Mouse (Mus musculus) kidney, postnatal 25 days (tissue): ENCODE measurements around the gene Sema3g.

Experiments
- DNase-seq, 2 experiments: peaks; one replicate each; pipeline ENCODE4 v3.0.0; 2021; ENCODE audit warnings: mixed read lengths in 2 of 2

Sema3g gene

DNA sequence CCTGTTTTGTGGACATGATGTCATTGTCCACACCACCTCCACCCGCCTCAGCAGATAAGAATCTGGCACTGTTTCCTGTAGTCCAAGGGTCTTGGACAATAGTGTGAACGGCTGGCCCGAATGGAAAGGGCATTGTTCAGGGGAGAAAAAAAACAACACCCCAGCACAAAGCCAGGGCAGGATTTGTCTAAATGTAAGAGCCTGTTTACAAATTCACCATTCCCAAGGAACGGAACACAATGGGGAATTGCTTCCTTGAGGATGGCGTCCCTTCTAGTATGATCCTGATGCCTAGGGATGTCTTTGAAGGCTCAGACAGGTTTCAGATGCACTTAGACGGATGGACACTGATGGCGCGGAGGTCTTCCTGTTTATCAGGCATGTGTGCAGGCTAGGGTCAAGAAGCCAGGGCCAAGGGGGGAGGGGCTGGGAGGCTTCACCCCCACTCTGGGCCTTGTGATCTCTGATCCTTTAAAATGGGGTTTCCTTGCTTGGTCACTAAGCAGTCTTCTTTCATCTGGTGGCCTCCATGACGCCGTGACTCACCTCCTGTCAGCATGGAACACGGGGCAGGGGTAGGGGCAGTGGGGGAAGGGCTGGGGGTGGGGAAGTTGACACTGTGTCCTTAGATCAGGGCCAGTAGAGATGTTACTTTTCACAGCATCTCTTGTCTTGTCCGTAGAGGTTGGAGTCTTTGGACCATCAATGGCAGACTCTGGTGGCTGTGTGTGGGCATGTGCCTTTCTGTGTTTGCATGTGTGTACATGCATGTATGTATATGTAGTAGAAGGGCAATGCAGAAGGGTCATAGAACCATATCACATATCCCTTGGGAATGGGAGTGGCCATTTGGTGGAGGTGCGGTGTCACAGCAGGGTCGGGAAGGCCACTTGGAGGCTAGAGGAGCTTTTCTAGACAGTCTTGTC is 15.7 kb downstream of the Sema3g start:
- peak; percentile 46 to 71 for DNase-seq

DNA sequence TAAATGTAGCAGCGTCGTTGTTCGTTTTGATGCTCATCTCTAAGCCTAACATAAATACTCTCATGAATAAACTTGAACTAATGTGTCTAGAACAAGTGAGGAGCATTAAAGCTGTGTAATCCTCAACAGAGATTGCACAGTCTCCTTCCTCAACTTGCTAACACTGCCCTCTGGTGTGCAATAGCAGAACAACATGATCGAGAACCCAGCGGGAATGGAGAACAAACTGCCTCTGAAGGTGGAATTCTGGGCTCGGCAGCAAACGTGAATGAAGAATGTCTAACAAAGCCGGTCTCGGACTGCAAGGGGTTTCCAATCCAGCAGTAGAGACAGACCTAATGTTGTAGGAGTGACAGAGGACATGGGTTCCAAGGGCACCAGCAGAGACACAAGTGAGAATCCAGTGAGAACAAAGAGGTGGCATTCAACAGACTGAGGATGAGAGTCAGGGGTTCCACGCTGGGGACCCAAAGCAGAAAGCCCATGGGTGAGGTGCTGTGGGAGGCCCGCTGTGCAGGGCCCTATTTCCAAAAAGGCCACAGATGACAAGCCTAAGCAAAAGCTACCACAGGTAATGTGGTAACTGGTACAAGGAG is 16.4 kb downstream of the Sema3g start:
- peak; percentile 80 to 92 for DNase-seq

DNA sequence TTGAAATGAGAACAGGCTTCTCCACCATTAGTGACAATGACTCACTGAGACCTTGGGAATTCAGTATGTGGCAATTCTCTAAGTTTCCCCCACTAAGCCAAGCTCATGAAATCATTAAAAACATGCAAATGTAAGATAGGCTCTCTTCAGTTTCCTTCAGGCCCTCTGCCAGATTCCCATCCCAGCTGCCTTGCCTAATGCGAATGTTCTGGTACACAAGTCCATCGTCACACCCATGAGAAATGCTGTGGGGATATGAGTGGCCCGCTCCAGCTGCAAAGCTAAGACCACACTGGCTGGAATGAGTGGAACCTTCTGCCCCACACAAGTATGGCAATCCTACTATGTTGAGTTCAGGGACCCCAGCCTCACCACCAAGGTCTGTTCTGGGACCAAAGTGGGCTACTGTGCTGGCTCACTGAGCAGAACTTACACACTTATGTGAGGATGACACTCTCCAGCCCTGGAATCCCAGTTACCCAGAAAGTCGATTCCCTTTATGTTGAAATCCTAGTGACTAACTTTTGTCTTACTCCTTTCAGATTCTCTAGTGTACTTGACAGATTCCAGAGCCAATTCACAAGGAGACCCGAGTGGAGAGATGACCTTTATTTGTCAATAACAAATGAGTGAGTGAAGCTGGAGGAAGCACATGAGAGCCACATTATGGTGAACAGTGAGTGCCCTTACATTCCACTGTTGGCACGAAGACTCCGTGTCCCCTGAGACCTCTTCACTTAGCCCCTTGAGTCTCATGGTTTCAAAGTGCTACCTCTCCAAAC is 19.6 kb downstream of the Sema3g start:
- peak in 1 of 2 experiments; percentile 22 for DNase-seq

DNA sequence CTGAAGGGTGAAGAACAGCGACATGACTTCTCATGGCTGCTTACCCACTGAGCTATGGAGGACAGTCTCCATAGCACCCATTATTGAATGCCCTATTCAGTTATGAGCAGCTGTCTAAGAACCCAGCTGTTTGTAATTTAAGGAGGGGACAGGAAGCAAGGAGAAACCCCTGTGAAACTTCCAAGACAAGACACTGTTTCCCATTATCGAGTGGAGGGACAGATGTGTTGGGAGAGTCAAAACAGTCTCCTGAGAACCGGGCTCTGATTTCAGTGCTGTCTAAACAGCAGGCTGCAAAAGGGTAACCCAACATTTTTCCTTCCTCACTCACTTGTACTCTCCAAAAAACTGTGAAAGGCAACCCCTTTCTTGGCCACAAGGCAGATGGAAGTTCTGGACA is 22.9 kb downstream of the Sema3g start:
- peak in 1 of 2 experiments; percentile 3 for DNase-seq

DNA sequence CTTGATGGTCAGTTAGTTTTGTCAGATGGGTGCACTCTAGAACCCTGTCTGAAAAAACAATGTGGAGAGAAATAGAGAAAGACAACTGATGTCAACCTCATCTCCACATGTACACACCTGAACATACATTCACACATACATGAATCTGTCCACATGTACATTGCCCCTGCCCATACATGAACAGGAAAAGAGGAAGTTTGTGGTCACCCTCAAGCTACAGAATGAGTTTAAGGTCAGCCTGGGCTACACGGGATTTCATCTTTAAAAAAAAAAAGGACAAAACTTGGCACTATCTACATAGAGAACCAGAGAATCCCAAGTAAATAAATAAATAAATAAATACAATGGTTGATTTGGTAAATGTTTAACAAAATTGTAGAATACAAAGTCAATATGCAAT is 27.1 kb downstream of the Sema3g start:
- DNase-seq: no peak

DNA sequence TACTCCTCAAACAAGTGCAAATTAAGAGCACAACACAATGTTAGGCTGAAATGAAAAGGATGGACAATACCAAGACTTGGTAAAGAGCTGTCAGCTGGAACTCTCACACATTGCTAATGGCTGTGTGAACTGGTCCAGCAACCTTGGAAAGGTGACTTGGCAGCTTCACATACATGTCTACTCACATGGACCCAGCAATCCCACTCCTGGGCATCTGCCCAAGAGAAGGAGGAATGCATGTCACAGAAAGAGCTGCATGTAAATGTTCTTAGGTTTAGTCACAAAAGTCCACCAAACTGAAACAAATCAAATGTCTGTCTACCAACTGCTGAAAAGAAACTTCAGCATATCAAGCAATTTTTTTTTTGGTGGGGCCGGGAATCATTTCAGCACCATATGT is 28.3 kb downstream of the Sema3g start:
- no peak for DNase-seq

DNA sequence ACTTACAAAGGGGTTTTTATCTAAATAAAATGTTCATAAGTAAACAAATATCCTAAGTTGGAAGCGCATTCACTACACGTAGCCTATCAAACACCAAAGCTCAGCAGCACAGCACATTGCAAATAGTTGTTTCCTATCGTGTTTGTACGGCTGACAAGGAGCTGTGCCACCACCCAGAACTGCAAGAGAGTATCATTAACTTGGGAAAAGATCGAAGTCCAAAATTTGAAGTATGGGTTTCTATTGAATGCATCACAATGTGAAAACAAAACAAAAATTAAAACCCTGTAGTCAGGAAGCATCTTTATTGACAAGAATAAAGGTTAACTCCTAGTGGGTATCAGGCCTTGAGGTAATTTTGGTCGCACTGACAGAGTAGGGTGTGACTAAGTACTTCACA is 30.7 kb downstream of the Sema3g start:
- DNase-seq: no peak

DNA sequence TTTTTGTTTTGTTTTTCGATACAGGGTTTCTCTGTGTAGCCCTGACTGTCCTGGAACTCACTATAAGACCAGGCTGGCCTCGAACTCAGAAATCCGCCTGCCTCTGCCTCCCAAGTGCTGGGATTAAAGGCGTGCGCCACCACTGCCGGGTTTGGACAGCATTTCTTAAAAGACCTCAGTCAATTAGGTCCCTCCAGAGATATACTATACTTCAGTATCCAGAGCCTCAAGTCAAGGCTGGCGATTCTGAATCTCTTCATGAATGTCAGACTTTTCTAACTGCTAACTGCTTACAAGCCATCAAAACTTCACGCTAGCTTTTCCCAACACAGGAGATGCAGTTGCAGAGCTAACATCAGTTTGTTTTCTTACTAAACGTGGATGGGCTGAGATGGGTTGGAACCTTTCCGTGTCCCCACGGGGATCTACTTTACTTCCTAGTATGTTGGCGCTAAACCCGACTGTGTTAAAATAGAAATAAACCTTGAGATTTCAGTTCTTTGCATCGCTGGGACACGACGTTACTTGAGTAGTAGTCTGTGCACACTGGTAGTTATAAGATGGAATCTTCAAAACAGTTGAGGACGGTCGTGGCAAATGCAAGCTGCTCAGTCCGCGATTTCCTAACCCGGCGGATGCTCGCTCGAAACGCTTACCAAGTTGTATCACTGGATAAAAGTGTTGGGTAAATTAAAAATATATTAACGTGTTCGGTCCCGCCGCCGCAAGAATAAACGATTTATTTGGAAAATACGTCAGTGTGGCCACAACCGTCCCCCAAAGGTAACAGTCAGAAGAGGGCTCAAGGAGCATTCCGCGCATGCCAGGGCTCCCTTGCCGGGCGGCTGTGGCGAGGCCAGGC is 32.8 kb downstream of the Sema3g start:
- peak in 1 of 2 experiments; percentile 15 for DNase-seq

DNA sequence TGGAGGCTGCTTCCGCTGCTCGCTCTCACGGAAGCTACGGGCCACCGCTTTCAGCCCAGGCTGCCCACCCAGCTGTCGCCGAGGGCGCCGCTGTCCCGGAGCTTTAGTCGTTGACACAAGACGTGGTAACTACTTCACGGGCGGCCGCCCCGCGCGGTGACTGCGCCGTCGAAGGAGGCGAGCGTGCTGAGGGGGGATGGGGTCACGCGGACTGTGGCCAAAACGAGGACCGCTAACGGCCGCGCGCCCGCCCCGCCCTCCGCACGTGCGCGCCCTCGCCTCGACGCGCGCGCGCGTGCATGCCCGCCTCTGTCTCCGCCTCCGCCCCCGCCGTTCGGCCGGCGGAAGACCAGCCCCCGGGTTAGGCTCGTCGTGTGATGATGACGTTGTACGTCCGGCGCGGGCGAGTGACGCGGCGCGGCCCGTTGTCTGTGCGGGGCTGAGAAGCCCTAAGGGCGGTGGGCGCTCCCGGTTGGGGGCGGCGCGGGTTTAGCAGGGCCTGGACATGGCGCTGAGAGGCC is 33.5 kb downstream of the Sema3g start, which contains the start of the genes Phf7 and Bap1:
TSS of gene Phf7 (minus strand) at position 234 of the 521 bp plus-strand sequence.
TSS of gene Bap1 (plus strand) at position 367 of the 521 bp plus-strand sequence.
- peak; percentile 95 to 96 for DNase-seq

DNA sequence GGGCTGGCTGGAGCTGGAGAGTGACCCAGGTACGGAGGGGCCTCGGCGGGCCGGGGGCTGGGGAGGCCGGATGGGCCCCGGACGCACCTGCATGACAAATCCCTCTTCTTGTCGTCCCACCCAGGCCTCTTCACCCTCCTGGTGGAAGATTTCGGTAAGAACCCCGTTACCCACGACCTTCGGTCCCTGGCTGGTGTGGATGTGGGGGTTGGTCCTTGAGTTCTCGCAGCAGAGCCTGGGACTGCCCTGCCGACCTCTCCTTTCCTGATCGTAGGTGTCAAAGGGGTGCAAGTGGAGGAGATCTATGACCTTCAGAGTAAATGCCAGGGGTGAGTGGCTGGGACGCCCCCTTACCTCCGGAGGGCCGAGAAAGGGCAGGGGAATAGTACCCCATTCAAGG is 34.0 kb downstream of the Sema3g start:
- no peak for DNase-seq

DNA sequence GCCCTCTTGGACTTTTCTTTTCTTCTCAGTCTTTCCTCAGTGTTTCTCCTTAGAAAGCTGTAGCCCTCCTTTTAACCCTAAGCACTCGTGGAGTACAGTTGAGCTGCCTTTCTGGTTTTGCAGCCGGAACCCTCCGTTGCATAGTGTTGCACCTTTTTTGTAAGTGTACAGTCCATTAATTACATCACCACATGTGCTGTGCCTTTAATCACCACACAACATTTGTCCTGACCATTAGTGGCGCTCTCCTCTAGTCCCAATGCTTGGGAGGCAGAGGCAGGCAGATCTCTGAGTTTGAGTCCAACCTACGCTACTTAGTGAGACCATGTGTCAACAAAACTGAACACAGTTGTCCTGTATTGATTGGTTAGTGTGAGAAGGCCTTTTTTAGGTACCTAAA is 34.4 kb downstream of the Sema3g start:
- DNase-seq: peak in 1 of 2 experiments; percentile 24

DNA sequence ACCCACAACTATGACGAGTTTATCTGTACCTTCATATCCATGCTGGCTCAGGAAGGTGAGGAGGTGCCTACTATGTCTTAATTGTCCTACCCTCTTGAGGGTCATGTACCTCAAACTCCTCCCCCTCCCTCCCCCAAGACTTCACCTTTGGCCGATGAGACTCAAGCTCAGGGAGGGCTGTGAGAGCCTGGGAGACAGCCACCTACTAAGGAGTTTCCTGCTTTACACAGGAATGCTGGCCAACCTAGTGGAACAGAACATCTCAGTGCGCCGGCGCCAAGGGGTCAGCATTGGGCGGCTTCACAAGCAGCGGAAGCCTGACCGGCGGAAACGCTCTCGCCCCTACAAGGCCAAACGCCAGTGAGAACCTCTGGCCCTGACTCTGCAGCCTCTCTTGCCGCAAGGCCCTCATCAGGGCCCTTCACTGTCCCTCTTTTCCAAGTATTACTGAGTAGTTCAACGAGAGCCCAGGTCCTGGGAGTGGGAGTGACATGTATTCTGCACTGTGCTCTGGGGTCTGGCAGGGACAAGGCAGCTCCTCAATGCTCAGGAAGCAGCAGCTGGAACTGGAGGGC is 40.9 kb downstream of the Sema3g start:
- peak; percentile 68 to 87 for DNase-seq

DNA sequence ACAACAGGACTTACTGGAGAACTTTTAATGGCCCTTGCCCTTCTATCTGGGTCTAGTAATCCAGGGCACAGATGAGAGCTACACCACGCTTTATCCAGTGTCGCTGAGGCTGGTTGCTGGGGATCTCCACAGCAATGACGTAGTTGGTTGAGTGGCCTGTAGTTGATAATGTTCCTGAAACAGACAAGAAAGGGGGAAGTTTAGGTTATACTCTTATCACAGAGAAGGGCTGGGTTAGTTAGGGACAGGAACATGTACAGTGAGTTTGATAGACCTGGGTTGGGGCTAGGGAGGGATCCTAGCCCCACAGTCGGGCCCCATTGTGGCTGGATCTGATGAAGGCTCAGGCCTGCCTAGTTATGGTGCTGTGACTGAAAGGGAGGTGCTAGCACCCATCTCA is 42.7 kb downstream of the Sema3g start:
- no peak for DNase-seq

DNA sequence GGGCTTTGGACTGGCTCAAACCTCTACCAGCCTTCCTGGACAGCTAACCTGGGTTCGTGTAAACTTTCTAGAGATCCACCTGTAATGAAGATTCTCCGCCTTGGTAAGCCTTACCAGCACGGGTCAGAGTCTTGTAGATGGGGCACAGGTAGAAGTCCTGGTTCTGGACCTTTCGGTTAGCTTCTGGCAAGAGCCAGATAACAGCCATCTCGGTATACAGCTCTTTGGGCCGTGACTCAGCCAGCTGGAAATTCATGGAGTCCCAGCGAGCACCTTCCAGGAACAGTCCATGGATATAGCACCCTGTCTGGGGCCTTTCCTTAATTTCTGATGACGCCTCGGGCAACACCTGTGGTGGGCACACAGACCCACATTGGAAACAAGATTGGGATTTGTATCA is 43.3 kb downstream of the Sema3g start:
- no peak for DNase-seq

DNA sequence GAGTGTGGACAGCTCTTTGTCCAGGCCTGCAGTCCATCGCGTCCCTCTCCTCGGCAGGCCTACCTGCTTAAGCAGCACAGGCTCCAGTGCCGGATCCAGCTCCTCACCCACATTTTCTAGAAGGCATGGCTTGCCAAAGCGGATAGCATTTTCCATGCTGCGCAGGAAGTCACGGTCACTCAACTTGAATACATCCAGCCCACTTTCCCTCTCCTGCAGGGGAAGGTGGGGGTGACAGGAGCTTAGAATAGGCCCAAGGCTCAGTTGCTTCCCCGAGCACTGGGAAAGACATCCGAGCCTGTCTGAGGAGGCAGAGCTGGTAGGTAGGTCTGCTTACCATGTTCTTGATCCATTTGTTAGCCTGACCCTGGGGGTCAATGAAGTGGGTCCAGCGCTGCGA is 50.0 kb downstream of the Sema3g start:
- no peak for DNase-seq

DNA sequence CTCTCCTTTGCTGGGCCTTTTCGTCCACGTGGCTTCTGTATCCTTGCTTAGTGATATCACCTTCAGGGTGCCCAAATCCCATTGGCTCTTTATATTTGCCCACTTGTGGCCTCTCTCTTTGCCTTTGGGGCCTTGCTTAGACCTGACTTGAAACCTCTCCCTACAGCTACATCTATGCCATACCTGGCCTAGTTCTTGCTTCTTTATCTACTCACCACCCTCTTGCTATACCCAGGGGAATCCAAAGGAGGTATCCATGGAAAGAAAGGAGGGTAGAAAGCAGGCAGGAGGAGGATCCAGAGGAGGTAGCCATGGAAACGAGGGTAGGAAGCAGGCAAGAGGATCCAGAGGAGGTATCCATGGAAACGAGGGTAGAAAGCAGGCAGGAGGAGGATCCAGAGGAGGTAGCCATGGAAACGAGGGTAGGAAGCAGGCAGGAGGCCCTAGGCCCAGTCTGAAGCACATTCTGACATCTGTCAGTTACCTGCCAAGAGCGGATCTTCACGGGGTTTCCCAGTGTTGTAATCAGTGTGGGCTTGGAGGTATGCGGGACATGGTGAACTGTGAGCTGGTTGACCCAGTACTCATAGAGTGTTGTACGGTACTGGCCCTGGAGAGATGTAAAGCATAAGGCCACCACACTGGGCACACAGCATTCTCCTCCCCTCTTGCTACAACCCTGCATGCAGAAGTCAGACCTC is 50.8 kb downstream of the Sema3g start:
- no peak for DNase-seq

DNA sequence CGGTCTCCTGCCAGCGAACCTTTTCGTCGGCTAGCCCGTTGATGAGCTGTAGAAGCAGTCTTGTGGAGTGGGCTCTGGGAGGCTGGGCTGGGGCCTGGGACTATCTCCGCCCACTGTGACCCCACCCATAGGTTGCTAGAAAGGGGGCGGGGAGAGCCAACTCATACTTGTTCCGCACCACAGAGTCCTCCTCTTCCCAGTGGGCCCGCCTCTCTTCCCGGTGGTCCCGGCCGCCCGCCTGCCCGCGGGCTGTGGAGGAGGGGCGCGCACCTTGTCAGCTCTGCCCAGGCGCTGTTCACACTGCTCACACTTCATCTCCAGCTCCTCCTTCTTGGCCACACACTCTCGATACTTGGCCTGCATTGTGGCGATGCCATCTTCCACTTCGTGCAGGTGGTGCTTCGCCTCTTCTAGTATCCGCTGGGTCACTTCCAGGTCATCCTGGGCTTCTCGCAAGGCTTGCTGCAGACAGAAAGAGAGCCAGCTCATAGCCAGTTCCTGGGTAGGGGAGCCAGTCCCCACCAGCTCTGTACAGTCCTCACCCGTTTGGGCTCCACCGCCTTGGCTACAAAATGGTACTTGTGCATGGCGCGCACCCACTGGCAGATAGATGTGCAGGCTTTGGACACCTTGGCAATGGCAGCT is 51.9 kb downstream of the Sema3g start:
- DNase-seq: peak; percentile 28 to 67

DNA sequence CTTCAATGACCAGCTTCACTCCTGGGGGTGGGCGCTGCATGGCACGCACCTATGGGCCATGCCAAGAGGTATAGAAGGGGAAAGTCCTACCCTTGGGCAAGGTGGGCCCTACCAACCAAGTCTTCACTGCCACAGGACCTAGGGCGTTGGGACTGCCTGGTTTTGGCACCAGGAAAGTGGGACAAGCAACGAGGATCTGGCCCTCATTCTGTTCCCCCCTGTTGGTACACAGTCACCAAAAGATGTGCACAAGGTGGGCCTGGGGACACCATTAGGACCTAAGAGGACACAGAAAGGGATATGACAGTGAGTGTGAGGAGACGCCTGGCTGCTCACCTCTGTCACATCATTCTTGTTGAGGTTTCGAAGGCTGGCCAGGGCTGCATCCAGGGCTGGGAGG is 53.5 kb downstream of the Sema3g start:
- DNase-seq: no peak

DNA sequence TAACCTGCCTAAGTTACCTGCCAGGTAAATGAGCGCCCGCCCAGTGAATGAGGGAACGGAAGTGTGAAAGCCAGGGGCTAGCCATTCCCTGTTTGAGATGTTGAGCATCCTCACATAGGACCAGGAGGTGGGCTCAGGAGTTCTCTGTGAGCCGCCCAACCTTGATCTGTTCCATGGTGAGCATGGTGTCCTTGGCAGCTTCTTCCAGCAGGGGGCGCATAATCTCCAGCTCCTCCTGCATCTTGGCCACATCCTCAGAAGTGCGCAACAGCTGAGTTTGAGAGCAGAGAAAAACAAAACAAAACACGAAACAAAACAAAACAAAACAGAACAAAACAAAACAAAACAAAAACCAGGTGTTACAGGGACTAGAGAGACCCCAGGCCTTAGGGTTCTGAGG is 54.5 kb downstream of the Sema3g start:
- peak; percentile 72 to 89 for DNase-seq
